Mouse (Mus musculus) right cerebral cortex, postnatal 36 days (tissue): ENCODE data around the gene Vmn1r163.
"Not testable (repeated sequence)": the region's sequence is repeated elsewhere in the genome, so short reads cannot be mapped to it uniquely, and the experiment has no call there.

Experiments used
- DNase-seq, 2 experiments: peaks; one replicate each; pipeline ENCODE4 v3.0.0; 2022; ENCODE audit warnings: low spot score in 2 of 2, mixed read lengths in 1 of 2

Vmn1r163 gene

GRCm38 (mm10) chr7:23055240-23055639 lies at the start of gene Vmn1r163:
Gene Vmn1r163, plus strand, starts transcription at chr7:23055540.
- DNase-seq, result not testable (repeated sequence)

GRCm38 (mm10) chr7:23019823-23020222 lies 35.5 kb upstream of the Vmn1r163 start, which contains the start of gene Gm4216:
Gene Gm4216, minus strand, starts transcription at chr7:23019923.
- DNase-seq, result not testable (repeated sequence)

- not testable (repeated sequence) for DNase-seq
Measured at GRCm38 (mm10) chr7:23067356-23067755, 12.0 kb downstream of the Vmn1r163 start, which contains the start of gene Gm8720. Gene Gm8720, minus strand, starts transcription at chr7:23067456.
